Mouse (Mus musculus): Measurements from ENCODE around the gene 1700007K13Rik.

- TF ChIP-seq POLR2A (IDR thresholded peaks at IDR 0.05; ENCODE audit: borderline replicate concordance, insufficient read depth, low read length) (0 out of 2 replicates have a peak, but pooled peaks have one; percentile 9), CTCF (IDR thresholded peaks at IDR 0.05; ENCODE audit: borderline replicate concordance, insufficient read depth, low read depth, low read length) (no peak)
These were observed 50.6 kb downstream of the 1700007K13Rik start for GRCm38 (mm10) chr2:28415387-28416024.
